Mouse (Mus musculus): ENCODE measurements at regions not wholly inside any gene's neighbourhood (a gene's known extent, or its start where the extent isn't known, plus 50 kb on each side); places are given as distances from the start of the nearest gene placed in this dataset.
A peak's percentile ranks its signal among the peaks of the same experiment; 100 is the strongest.
"Not testable (repeated sequence)": the region's sequence is repeated elsewhere in the genome, so short reads cannot be mapped to it uniquely, and the experiment has no call there.

DNA sequence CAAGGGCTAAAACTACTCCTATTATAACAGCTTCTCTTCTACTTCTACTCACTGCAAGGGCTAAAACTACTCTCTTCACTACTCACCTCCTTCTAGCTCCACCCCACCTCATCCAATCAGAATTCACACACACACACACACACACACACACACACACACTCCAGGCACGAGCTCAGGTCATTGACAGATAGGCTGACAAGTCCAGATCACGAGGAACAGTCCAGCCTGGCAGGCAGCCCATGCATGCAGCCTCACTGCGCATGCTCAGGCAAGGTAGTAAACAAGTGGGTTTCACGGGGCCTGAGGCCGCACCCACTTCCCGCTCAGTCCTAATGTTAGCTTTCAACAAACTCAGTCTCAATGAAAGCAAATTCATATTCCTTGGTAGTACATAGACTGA is 229.6 kb upstream of the Pld5 start:
- not testable (repeated sequence) for DNase-seq (ENCODE audit: low read depth, low spot score)

DNA sequence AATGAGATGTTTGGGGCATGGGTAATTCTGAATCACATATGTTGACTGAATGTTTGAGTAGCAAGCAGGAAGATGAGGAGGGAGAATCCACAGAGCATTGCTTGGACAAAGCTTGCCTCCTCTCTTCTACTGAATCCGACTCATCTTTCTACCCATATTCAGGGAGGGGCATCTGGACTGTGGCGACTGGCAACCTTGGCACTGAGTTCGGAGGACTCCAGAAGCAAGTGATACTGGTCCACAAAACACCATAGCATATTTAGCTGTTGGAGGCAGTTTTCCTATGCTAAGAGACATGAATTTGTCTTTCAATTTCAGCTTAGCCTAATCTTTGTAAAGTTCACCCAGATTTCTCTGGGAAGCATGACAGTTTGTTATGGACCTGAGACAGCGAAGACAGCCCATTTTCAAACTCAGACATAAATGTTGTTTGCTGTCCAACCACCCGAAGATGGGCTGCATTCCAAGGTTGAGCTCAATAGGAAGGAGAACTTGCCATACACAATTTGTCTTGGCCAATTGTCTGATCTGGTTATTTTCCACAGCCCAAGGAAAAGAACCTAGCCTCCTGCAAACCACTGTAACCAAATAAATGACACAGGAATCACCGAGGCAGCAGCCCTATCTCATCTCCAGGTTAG is 224.0 kb upstream of the Pld5 start:
- DNase-seq (ENCODE audit: low read depth, low spot score): no peak

DNA sequence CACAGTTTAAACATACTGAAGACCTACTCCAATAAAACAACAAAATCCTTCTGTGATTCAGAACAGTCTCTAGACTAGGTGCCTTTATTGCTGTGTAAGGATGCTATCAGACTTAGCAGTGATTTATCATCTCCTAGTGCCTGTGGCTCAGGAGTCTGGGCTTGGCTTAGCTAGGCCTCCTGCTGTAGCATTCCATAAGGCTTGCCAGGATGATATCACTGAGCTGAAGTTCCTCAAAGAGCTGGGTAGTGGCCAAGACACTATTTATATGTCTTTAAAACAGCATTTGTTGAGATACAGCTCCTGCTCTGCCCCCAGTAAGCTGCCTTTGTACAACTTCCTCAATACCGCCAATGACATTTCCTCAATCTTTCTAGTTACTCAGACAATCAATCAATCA is 193.4 kb upstream of the Pld5 start:
- DNase-seq (ENCODE audit: low read depth, low spot score): peak; percentile 12

DNA sequence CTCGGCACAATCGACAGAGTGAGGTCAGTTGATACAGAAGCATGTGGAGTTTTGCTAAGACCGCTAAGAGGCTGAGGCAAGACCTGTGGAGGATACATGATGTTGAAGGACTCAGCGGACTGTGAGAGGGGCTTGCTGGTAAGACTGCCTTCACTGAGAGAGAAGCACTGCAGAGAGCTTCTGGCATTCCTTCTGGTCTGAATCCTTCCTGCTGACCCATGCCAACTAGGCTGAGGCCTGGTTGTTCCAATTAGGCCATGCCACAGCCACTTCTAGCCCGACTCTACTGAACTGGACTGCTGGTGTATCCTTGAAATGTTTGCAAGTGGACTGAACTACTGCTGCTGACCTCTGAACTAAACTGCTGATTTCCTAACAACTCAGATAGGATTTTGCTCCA is 187.0 kb upstream of the Pld5 start:
- no peak for DNase-seq (ENCODE audit: low read depth, low spot score)

DNA sequence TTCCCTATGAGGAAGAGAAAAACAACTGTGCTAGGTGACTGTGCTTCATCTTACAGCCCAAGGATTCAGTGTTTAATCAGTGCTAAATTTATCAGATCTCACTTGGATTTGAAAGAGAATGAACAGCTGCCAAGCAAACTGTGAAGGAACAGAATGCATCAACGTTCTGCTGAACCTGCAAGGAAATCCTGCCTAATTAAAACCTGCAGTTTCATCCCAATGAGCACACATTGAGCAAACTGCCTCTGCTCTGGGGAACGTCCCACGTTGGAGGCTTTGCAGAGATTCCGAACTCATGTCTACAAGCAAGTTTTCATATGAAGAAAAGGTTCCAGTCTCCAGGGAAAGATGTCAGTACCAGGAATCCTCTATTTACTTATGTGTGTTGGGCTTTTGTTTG is 171.6 kb upstream of the Pld5 start:
- peak; percentile 72 for DNase-seq (ENCODE audit: low read depth, low spot score)

DNA sequence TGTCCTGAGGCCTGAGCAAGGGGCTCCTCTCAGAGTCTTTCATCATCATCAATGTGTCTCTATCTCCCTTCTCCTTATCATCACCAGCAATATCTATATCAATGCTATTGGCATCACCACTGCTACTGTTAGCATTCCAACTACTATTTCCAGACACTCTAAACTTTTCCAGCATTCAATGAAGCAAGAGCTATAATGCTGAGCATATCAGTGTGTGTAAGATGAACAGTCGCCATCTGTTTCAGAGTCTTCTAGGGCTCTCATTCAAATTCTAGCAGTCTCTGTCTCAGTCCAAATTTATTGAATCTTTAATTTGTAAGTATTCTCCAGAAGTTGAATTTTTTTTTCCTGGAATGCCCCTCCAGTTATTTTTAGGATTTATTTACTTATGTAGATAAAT is 168.6 kb upstream of the Pld5 start:
- peak; percentile 42 for DNase-seq (ENCODE audit: low read depth, low spot score)

DNA sequence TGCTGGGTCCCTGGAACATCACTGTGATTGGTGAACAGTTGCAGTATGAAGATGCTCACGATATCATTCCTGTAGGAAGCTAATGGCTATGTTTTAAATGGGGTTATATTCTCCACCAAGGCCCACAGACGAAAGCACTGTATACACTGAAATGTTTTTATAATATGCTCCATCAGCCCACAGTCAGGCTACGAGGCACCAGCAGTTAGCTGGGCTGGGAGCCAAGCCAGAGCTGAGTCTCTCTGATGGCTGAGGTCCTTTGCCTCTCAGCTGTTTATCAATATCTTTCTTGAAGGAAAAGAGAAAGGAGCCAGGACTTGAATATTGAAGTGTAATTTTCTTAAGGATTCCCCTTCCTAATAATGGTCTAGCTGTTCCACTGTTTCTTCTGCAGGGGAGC is 165.1 kb upstream of the Pld5 start:
- DNase-seq (ENCODE audit: low read depth, low spot score): no peak

DNA sequence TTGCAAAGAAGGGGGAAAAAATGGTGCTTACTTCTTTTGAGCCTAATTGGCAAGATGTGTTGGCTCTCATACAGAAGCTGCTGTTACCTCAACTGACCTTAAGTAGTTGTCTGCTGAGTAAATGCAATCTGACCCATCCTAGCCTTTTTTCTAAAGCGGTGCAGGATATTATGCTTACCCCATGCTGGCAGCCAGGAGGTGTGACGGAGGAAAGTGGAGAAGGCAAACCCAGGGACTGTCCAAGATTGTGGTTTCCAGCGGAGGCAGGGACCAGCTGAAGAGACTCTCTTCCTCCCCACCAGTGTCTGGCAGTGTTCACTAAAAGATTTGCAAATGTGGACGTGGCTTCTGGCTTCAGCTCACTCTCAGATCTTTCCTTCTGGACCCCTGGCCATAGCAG is 152.7 kb upstream of the Pld5 start:
- no peak for DNase-seq (ENCODE audit: low read depth, low spot score)

DNA sequence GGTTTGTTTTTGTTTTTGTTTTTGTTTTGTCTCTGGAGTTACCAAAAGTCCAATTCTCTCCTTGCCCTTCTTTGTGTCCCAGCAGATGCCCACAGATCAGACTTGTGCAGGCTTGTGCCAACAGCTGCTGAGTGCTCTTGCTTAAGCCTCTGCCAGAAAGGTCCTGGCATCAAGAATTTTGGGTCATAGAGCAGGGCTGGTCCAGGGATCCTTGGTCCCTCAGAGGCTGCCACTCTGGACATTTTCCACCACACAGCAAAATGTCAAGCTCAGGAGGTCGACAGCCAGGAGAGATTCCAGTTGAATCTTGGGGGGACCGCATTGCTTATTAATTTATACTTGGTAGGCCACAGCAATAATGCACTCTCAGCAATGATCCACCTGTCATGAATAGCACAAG is 151.9 kb upstream of the Pld5 start:
- no peak for DNase-seq (ENCODE audit: low read depth, low spot score)

DNA sequence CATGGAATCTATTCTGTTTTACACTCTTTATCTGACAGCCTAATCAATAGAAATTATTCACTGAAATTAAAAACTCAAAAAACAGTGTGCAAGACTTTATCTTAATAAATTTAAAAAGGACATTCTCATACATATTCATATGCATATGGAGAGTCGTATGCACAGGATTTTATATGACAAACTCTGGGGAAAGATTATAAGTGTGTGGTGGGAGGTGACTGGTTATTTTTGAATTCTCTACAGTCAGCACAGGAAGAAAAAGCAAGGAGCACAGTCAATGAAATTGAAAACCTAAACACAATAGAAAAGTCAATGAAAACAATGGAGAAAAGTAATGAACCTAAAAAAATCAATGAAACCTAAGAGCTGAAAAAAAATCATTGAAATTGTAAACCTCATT is 142.1 kb upstream of the Pld5 start:
- DNase-seq (ENCODE audit: low read depth, low spot score): peak; percentile 13

DNA sequence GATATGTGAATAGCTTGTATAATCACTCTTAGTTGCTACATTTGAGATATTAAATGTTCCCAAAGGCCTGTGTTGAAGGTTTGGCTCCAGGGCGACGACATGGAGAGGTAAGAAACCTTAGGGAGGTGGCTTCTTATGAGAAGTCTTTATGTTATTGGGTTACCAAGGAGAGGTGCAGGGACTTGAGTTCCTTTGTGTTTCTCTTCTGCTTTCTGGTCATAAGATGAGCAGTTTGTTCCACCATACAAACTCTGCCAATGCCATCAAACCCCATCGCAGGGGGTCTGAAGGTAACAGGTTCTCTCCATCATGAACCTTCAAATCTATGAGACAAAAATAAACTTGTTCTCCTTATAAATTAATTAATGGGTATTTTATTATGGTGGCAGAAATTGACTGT is 129.0 kb upstream of the Pld5 start:
- DNase-seq (ENCODE audit: low read depth, low spot score): no peak

DNA sequence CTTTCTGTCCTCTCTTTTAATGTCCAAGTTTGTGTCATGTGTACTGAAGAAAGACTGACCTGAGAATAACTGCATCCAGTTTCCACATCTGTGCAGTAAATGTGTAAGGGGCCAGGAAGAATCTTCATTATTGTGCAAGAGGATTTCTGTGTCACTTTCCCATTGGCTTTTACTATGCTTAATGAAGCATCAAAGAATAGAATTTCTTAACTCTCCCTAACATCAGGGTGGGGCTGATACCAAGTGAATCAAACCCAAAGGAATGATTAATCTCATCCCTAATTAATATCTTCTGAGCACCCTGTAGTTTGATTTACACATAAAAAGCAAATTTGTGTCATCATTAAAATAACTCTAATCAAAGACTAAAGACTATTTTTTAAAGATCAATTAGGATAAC is 104.5 kb upstream of the Pld5 start:
- DNase-seq (ENCODE audit: low read depth, low spot score): no peak

DNA sequence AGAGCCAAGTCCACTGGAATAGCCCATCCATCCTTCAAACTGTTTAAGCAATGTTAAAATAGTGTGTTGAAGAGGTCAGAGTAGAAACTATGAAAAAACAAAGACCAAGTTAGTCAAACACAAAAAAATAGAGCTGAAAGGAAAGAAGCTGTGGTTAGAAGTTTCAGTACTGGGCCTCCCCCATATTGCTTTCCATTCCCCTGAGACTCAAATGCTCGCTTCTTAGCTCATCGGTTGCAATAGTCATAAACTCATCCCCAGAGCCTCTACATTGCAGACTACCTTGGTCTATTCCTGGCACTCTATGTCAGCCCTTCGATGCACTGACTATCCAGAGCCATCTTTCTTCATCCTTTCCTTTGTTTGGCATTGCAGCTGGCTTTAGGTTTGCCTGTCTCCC is 91.8 kb upstream of the Pld5 start:
- DNase-seq (ENCODE audit: low read depth, low spot score): no peak

DNA sequence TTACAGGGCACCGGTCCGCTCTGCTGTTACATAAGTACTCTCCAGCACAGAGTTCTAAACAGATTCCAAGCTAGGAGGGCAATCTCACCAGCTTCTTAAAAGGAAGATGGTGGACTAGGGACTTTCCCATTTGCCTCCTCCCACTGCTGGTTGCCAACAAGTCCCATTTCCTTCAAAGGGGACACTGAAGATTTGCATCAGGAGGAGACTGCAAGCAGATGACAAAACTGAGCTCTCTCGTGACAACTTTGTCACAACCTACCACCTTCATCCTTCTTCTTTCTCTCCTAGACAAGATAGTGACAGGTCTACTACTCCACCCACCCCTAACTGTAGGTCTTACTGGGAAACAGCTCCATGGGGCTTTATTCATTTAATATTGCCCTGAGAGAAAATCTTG is 85.8 kb upstream of the Pld5 start:
- DNase-seq (ENCODE audit: low read depth, low spot score): no peak

DNA sequence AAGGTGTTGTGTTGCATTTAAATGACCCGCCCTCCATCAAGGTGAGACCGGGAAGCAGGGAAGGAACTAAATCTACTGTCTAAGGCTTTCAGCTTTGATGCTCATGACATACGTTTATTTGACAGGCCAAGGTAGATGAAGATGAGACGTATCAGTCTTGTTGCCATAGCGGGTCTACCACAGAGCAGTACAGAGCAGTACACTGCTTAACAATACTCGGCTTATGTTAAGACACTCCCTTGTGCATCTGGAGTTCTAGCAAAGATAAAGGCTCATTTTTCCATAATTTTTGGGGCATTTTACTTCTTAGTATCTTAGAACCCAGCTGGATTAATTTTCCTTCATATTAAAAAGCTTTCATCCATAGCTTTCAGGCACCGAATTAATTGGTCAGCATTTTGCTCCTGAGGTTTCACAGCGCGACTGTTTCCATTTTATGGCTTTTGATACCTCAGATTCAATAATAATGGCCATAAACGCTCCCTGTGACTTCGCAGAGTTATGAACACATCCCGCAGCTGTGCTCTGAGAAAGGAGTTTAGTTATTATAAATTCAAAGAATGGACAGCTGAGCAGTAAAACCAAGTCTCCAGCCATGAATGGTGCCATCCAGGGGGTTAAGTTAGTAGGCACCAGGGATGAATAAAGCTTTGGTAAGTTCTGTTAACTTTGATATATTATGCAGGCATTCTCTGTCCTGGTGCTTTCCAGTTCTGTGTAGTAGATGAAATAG is 85.0 kb upstream of the Pld5 start:
- DNase-seq (ENCODE audit: low read depth, low spot score): no peak

DNA sequence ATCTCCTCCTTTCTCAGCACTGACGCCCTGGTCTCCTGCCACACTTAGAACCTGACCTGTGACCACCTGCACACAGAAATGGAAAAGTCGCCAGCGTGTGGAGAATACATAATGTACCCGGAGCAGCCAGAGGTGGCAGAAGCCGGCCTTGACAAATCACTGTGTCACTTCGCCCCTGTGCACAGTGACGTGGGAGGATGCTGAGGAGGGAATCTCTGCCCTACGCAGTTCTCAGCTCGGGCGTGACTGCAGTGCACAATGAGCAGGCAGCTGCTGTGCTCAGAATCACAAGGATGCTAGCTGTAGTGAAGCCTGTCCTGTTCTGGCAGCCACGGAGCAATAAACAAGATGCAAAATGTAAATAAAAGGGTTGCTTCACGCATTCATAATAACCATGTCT is 80.2 kb upstream of the Pld5 start:
- DNase-seq (ENCODE audit: low read depth, low spot score): peak; percentile 47

DNA sequence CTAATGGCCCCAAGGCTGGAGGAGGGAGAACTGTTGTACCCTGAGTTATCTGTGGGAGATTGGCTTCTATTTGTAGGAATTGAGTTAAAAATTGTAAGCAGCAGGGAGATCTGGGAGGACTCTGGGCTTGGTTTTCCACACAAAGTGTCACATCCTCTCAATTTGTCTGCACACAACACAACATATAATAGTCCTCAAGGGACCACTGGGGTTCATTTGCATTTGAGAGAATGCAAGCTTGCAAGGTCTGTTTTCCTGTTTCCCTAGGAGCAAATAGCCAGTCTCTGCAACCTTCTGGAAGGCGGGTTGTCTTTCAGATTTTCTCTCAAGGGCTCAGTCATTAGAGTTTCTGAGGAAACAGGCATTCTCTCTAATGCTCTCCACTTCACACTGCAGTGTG is 79.8 kb upstream of the Pld5 start:
- DNase-seq (ENCODE audit: low read depth, low spot score): no peak

DNA sequence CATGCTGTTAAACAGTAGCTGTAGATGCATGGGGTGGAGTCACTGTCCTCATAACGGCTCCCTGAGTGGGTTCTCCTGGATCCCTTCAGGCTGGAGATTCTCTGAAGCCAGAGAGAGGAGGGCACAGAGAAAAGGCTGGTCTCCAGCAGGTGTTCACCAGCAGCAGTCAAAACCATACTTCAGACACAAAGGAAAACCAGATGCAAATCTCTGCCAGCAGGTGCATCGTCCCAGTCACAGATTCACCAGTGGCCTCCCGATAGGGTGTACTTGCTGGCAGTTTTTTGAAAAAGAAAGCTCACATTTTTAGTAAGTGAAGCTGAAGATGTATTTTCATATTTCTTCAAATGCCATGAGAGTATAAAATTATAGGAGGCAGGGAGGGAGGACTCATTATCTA is 77.6 kb upstream of the Pld5 start:
- no peak for DNase-seq (ENCODE audit: low read depth, low spot score)

DNA sequence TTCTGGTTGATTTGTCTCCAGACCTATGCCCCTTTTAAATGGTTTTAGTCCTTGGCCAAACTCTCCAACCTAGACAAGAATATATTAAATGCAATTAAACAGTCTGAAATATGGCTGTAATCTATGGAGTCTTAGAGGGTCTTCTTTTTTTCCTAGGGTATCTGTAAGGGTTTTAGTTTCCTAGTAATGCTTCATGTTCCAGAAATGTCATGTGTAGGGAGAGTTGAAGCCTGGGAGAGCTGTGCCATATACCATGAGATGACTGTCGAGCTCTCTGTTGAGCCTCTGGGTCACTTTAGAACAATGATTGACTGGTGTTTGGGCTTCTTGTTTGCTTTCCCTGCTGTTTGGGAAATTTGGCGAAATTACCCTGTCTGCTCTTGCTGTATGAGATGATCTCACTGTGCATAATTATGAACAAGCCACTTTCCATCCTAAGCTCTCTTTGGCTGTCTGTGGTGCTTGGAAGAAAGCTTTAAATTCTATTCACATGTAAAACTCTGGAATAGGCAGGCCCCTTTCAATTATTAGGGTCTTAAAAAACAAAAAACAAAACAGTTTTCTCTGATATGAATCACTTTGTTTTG is 74.9 kb upstream of the Pld5 start:
- DNase-seq (ENCODE audit: low read depth, low spot score): no peak

DNA sequence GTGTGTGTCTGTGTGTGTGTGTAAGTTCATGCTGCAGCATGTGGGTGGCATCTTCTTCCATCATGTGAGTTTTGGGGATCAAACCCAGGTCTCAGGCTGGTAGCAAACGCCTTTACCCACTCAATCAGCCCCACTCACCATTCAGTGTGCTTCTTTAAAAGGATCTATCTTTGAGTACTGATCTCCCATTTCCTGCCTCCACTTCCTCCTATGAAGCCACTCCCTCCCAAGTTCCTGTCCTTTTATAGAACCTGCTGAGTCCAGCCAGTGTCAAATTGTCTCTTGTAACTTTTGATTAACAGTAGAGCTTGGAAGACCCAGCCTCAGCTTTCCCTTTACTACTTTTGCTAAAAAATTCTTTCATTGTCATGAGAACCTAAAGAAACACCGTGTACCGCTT is 73.0 kb upstream of the Pld5 start:
- no peak for DNase-seq (ENCODE audit: low read depth, low spot score)

DNA sequence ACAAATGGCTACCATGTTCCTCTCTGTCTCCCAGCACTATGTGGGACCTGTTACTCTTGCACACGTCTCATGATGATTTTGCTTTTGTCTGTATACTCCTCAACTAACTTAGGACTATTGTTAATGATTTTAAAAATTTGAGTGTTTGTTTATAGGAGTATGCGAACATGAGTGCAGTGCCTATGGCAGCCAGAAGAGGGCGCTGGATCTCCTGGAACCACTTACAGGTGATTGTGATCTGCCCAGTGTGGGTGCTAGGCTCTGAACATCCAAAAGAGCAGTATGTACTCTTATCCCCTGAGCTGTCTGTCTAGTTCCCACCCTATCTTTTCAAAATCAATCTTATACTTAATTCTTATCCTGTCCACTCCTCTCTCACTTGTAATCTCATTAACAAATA is 56.2 kb upstream of the Pld5 start:
- DNase-seq (ENCODE audit: low read depth, low spot score): no peak
